Mouse (Mus musculus) CH12.LX (cell line): ENCODE results near the gene Lpin1. TPM values are rescaled to one million over a fixed set of nuclear protein-coding genes. Genes with fewer than 3 reads are reported as not detected.
A peak's percentile ranks its signal among the peaks of the same experiment; 100 is the strongest.

Experiments used
- DNase-seq: peaks from one replicate; pipeline ENCODE4 v3.0.0-alpha.2; 2013; ENCODE audit errors: extremely low read depth
- H3K27ac ChIP-seq: 2 replicates; pipeline ENCODE4 v1.5.1; 2012; ENCODE audit warnings: low read depth, mild to moderate bottlenecking, control low read depth, moderate library complexity; ENCODE audit not compliant: insufficient read depth
- H3K27me3 ChIP-seq: replicated peaks from 2 replicates; pipeline ENCODE3; 2012; ENCODE audit warnings: inconsistent platforms
- H3K36me3 ChIP-seq, 2 experiments: replicated peaks in 1 of 2; 2 replicates each; pipeline versions ENCODE3 to v1.6.1; 2012; ENCODE audit warnings: inconsistent platforms in 1 of 2, low read length in 1 of 2, mild to moderate bottlenecking in 1 of 2, mixed read lengths in 1 of 2, moderate library complexity in 1 of 2; ENCODE audit not compliant: control insufficient read depth in 1 of 2, insufficient read depth in 1 of 2
- H3K4me1 ChIP-seq, 2 experiments: 2 replicates each; pipeline ENCODE4 v1.6.1; 2012; ENCODE audit warnings: inconsistent platforms in 1 of 2, moderate library complexity in 1 of 2; ENCODE audit not compliant: insufficient read depth in 2 of 2, control insufficient read depth in 1 of 2
- H3K4me2 ChIP-seq: 2 replicates; pipeline ENCODE4 v1.6.1; 2012; ENCODE audit warnings: low read depth, mild to moderate bottlenecking, control low read depth; ENCODE audit not compliant: poor library complexity, insufficient read depth, severe bottlenecking
- H3K4me3 ChIP-seq, 3 experiments: fragments of 150-350 bp in 1 of 3; sonication (generic) in 1 of 3; replicated peaks in 1 of 3; 2 replicates each; pipeline versions ENCODE3 to v1.5.1; 2011 to 2012; ENCODE audit warnings: low read depth in 2 of 3, low read length in 2 of 3, mild to moderate bottlenecking in 2 of 3, moderate library complexity in 2 of 3, control low read depth in 1 of 3, improper control_type of control experiment in 1 of 3, inconsistent platforms in 1 of 3, mixed read lengths in 1 of 3; ENCODE audit not compliant: poor library complexity in 1 of 3
- H3K79me2 ChIP-seq: replicated peaks from 2 replicates; pipeline ENCODE4 v1.6.1; 2012; ENCODE audit warnings: mild to moderate bottlenecking, moderate library complexity; ENCODE audit not compliant: control insufficient read depth, poor library complexity, insufficient read depth, severe bottlenecking; ENCODE audit errors: extremely low read depth
- H3K9ac ChIP-seq: 2 replicates; pipeline ENCODE4 v1.6.1; 2012; ENCODE audit warnings: low read depth, mild to moderate bottlenecking, control low read depth, moderate library complexity; ENCODE audit not compliant: insufficient read depth
- H3K9me3 ChIP-seq: replicated peaks from 2 replicates; pipeline ENCODE3; 2012; ENCODE audit warnings: low read length, inconsistent platforms, mixed read lengths
- BHLHE40 ChIP-seq: IDR thresholded peaks from 2 replicates; pipeline ENCODE4 v1.6.1; 2011; ENCODE audit warnings: mild to moderate bottlenecking, low read depth, low read length, improper control_type of control experiment
- CTCF ChIP-seq, 2 experiments: IDR thresholded peaks in 1 of 2; conservative IDR thresholded peaks in 1 of 2; 2 replicates each; pipeline ENCODE4 v1.5.1; 2011 to 2012; ENCODE audit warnings: low read depth in 2 of 2, low read length in 2 of 2, improper control_type of control experiment in 1 of 2, inconsistent platforms in 1 of 2, mild to moderate bottlenecking in 1 of 2, moderate library complexity in 1 of 2
- E2F4 ChIP-seq: IDR thresholded peaks from 2 replicates; pipeline ENCODE4 v1.6.1; 2011; ENCODE audit warnings: low read depth, low read length, improper control_type of control experiment; ENCODE audit not compliant: insufficient replicate concordance
- ELF1 ChIP-seq: IDR thresholded peaks from 2 replicates; pipeline ENCODE4 v1.6.1; 2014; ENCODE audit warnings: low read depth, mild to moderate bottlenecking, inconsistent platforms, low read length, improper control_type of control experiment
- EP300 ChIP-seq: IDR thresholded peaks from 2 replicates; pipeline ENCODE4 v1.6.1; 2011; ENCODE audit warnings: low read length, improper control_type of control experiment
- GABPA ChIP-seq: IDR thresholded peaks from 2 replicates; pipeline ENCODE4 v1.6.1; 2012; ENCODE audit warnings: low read depth, low read length, improper control_type of control experiment, inconsistent platforms; ENCODE audit not compliant: insufficient replicate concordance
- HCFC1 ChIP-seq: IDR thresholded peaks from 2 replicates; pipeline ENCODE4 v1.6.1; 2012; ENCODE audit warnings: low read depth, mild to moderate bottlenecking, inconsistent platforms, low read length, improper control_type of control experiment
- MAFK ChIP-seq: IDR thresholded peaks from 2 replicates; pipeline ENCODE4 v1.6.1; 2011; ENCODE audit warnings: low read length, improper control_type of control experiment; ENCODE audit not compliant: insufficient replicate concordance
- MEF2A ChIP-seq: IDR thresholded peaks from 2 replicates; pipeline ENCODE4 v1.6.1; 2014; ENCODE audit warnings: low read depth, mild to moderate bottlenecking, inconsistent platforms, low read length, improper control_type of control experiment, borderline replicate concordance
- MYC ChIP-seq: IDR thresholded peaks from 2 replicates; pipeline ENCODE4 v1.6.1; 2011; ENCODE audit warnings: low read depth, mild to moderate bottlenecking, improper control_type of control experiment, low read length
- RAD21 ChIP-seq: IDR thresholded peaks from 2 replicates; pipeline ENCODE4 v1.6.1; 2011; ENCODE audit warnings: low read depth, mild to moderate bottlenecking, low read length, improper control_type of control experiment, moderate library complexity
- SMC3 ChIP-seq: IDR thresholded peaks from 2 replicates; pipeline ENCODE4 v1.6.1; 2011; ENCODE audit warnings: low read depth, low read length, improper control_type of control experiment
- TCF12 ChIP-seq: IDR thresholded peaks from 2 replicates; pipeline ENCODE4 v1.6.1; 2014; ENCODE audit warnings: low read depth, mild to moderate bottlenecking, inconsistent platforms, low read length, improper control_type of control experiment
- USF2 ChIP-seq: conservative IDR thresholded peaks from 2 replicates; pipeline ENCODE4 v1.6.1; 2011; ENCODE audit warnings: low read depth, low read length, improper control_type of control experiment
- ZC3H11A ChIP-seq: IDR thresholded peaks from 2 replicates; pipeline ENCODE4 v1.6.1; 2012; ENCODE audit warnings: low read depth, mild to moderate bottlenecking, inconsistent platforms, low read length, improper control_type of control experiment
- dilution Hi-C: fragments of 300-500 bp; cut with MboI; formaldehyde crosslinking; loops from 2 replicates; pipeline ENCODE4 v1.14.3; 2020; ENCODE audit warnings: low sequenced_read_pairs; ENCODE audit not compliant: extremely low pct_unique_long_range_greater_than_20kb, extremely low pct_ligation_motif_present
- in situ Hi-C: fragments of 300-500 bp; cut with MboI; formaldehyde crosslinking; loops from 3 replicates; pipeline ENCODE4 v1.14.3; 2019; ENCODE audit warnings: low sequenced_read_pairs, low pct_ligation_motif_present, low pct_unique_long_range_greater_than_20kb, mixed read lengths
- polyA plus RNA-seq: library from polyadenylated mRNA; unstranded; fragments of >175 nt; gene quantifications from 2 replicates; pipeline ENCODE4 v1.2.1, GENCODE M21; 2012; ENCODE audit warnings: low read depth; ENCODE audit not compliant: insufficient read length
- total RNA-seq, 2 experiments: library from RNA; depleted of rRNA; stranded (reverse); fragments of 300-350 nt in 1 of 2; fragments of >200 nt in 1 of 2; gene quantifications; 2 replicates each; pipeline ENCODE4 v1.2.3; 2012 to 2014

Gene Lpin1
- total and polyA plus RNA-seq, 3 experiments = 6.1 to 7.5 (median 6.7) TPM

- TF ChIP-seq EP300 = no peak
- no peak for TF ChIP-seq MYC
- TF ChIP-seq ELF1 = no peak
- TF ChIP-seq HCFC1 = no peak
- no peak for TF ChIP-seq GABPA
- TF ChIP-seq MAFK = no peak
- no peak for TF ChIP-seq ZC3H11A
- H3K36me3 ChIP-seq = no peaks in the 10 kb centered on the region
- no peak for DNase-seq
- H3K79me2 ChIP-seq = no peaks in the 10 kb centered on the region
- H3K4me3 ChIP-seq = no peak overlapping the region
- no peak overlapping the region for H3K9ac ChIP-seq
- in situ Hi-C loops (no loop called here), dilution Hi-C loops (no loop called here)
- no peaks in the 10 kb centered on the region for H3K9me3 ChIP-seq
- no peak overlapping the region for H3K4me2 ChIP-seq
- H3K27me3 ChIP-seq = no peaks in the 10 kb centered on the region
- H3K27ac ChIP-seq = no peak overlapping the region
- H3K4me1 ChIP-seq = peaks cover 13 to 23% of the 10 kb centered on the region in 2 experiments
Observed at GRCm38 (mm10) chr12:16635816-16636215, 25.1 kb upstream of the Lpin1 start.

GRCm38 (mm10) chr12:16634075-16634813, 23.5 kb upstream of the Lpin1 start:
- Histone ChIP-seq H3K36me3 (no peaks in the 10 kb centered on the region), H3K27ac (no peak overlapping the region), H3K79me2 (no peaks in the 10 kb centered on the region), H3K9me3 (no peaks in the 10 kb centered on the region), H3K4me1 (peaks cover 13 to 33% of the 10 kb centered on the region in 2 experiments), H3K4me2 (no peak overlapping the region), H3K4me3 (no peak overlapping the region), H3K9ac (no peak overlapping the region), H3K27me3 (no peaks in the 10 kb centered on the region)
- dilution Hi-C loops (no loop called here), in situ Hi-C loops (loop anchor here (5.0 kb wide), 1 partner anchor 67 kb away; no protein-coding TSS in a partner anchor)
- TF ChIP-seq USF2 = 0 out of 2 replicates have a peak, but pooled peaks have one; percentile 16
- peak; percentile 81 for TF ChIP-seq RAD21
- TF ChIP-seq BHLHE40 = peak; percentile 34
- TF ChIP-seq SMC3 = peak; percentile 92
- 0 out of 2 replicates have a peak, but pooled peaks have one; percentile 32 for TF ChIP-seq MEF2A
- TF ChIP-seq E2F4 = no peak
- TF ChIP-seq TCF12 = no peak; the same call in 1 of the 2 replicates
- TF ChIP-seq MYC = 0 out of 2 replicates have a peak, but pooled peaks have one; percentile 19
- TF ChIP-seq CTCF (conservative IDR thresholded peaks at IDR 0.05 in 1 of 2, IDR thresholded peaks at IDR 0.05 in 1 of 2; ENCODE audit: low read depth in 2 of 2, low read length in 2 of 2) = peak; percentile 77 to 87
- peak; percentile 57 for TF ChIP-seq ZC3H11A
- DNase-seq = peak; percentile 62
